Mouse (Mus musculus) CD8-positive naive resting alpha-beta T cell, adult 2 months (primary cell): Measurements from ENCODE around the gene Bad.

Experiments used
- DNase-seq, 2 experiments: peaks; one replicate each; pipeline ENCODE4 v3.0.0; 2022; ENCODE audit warnings: low read depth in 2 of 2, low spot score in 2 of 2

Bad gene

GRCm38 (mm10) chr19:6914540-6914939 lies 27.1 kb upstream of the Bad start:
- DNase-seq: no peak

DNA sequence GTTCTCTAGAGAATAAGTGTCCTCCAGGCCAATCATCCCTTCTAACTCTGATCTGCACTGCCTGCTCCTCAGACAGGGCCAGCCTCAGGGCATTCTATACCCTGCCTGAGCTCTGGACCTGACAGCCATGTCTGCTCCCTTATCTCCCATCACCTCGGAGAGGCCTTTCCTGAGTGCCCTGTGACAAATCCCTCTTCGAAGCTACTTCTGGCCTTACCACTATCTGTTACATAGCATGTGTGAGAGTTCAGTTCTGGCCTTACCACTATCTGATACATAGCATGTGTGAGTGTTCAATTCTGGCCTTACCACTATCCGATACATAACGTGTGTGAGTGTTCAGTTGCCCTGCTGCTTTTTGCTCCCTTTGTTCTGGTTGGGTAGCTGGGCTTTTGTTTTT lies 26.4 kb upstream of the Bad start:
- DNase-seq: no peak

- DNase-seq: no peak
Observed at GRCm38 (mm10) chr19:6916496-6916895, 25.2 kb upstream of the Bad start.

- DNase-seq: no peak
Observed at GRCm38 (mm10) chr19:6918321-6918720, 23.3 kb upstream of the Bad start.

- DNase-seq: no peak
Observed at GRCm38 (mm10) chr19:6919431-6919830, 22.2 kb upstream of the Bad start.

DNA sequence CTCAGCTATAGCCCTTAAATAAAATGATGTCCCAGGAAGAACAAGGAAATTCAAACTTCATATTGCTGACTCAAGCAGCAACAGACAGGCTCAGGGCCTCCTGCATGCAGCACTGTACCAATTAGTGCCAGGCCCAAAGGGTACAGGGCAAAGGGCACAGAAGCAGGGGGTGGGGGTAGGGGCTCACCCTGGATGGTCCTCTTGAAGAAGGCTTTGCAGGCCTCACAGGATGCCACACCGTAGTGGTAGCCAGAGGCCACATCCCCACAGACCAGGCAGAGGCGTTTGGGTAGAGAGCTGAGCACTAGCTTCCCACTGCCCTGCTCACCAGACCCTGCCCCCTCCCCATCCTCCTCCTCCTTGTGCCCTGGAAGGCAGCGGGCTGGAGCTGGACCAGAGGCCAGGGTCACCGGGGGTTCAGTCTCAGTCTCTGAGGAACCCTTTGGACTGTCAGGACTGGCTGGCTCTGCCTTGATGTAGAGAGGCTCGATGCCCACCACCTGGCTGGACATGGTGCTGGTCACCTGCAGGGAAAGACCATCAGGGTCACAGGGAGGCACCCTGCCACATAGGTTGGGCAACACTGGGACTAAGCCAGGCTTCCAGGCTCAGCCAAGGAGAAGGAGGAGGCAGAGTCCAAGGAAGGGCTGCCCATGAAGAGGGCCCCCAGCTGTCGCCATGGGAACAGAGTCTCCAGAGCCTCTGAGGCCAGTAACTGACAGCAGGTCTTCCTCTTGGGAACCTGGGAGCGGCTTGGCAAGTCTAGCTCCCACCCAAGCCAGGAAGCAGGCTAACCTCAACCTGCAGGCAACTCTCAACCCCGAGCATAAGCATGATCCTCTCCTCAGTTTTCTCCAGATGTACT lies 21.6 kb upstream of the Bad start:
- no peak for DNase-seq

DNA sequence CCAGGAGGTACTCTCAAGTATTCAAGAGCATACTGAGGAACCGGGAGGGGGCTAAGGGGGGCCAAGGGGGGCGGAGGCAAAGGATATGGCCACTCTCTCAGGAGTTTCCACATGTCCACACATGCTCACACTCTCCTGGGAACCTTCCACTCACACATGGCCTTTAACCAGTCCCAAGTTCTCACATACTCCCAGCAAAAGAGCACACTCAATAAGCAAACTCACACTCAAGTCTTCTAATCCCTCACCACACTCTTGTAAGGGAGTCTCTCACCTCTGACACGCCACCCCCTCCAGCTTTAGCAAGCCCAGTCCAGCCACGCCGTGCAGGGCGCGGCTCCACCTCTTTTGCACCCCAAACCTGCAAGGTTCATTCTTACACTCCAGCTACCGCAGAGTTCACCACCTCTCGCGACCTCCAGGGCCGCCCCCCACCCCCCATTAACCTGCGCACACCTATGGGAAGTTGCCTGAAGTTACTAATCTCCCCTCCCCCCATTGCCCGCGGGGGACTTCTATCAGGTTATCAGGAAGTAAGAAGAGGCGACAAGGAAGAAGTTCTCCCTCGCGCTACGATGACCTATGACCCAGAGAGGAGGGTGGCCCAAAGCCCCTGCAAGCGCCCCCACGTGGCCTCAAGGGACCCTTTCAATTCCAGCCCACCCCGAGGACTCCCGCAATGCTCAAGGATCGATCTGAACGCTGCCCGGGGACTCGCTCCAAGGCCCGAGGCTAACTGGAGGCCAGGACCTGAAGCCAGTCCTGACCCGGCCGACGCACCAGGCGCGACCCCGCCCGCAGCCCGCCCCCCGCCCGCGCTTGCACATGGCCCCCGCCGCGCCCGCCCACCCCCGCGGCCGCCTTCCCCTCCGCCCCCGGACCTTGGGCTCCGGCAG lies 20.7 kb upstream of the Bad start:
- peak in 1 of 2 experiments; percentile 32 for DNase-seq

GRCm38 (mm10) chr19:6921647-6922567 lies 19.8 kb upstream of the Bad start, which contains the start of gene Esrra:
Gene Esrra (minus strand): TSS chr19:6921813.
- peak; percentile 100 for DNase-seq

DNA sequence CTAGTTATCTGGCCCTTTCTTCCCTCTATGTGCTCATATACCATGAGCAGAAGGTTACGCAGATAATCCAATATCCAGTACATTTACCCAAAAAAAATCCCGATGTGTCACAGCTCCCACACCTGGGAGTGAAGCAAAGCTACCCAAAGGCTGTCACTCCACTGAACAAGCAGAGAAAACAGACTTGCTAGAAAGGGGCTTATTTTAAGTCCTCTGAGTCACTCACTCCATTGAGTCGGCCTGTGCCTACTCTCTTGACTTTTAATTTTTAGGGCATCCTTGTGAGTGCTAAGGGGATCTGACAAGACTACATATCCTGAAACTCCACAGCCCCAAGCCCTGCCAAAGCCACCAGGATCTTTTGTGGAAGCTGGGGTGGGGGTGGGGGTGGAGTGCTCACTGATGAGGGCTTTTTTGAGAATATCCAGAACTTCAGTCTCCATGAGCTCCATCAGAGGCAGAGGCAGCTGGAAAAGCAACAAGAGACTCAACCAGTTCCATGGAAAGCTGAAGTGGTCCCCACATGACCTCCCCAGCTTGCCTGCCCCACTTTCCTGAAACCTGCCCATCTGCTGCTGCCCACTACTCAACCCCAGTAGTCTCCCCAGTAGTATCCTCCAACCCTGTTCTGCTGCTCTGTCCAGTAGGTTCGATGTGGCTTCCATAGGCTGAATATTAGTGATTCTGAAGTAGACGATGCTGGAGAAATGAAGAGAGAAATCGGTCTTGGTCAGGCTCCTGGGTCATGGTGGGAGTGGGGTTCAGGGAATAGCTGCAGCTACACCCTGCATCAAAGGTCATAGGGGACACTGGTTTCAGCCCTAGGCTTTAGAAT lies 18.5 kb upstream of the Bad start:
- no peak for DNase-seq

GRCm38 (mm10) chr19:6924461-6925306 lies 17.0 kb upstream of the Bad start:
- peak; percentile 77 to 89 for DNase-seq

DNA sequence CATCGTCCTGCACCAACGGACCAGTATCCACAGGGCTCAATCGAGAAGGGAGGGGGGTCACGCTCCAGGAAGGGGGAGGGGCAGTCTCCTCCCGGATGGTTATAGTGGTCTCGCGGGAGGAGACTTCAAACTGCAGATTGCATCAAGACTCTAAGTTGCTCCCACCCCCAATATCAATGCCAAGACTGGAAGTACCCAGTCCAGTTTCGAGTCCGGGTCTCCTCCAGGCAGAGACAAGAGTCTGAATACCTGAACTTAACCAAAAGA lies 16.4 kb upstream of the Bad start, which contains the start of gene Catsperz:
Gene Catsperz (minus strand): TSS at position 74 of the 267 bp plus-strand sequence.
- DNase-seq: no peak

GRCm38 (mm10) chr19:6925611-6926329 lies 15.9 kb upstream of the Bad start:
- DNase-seq: no peak

- DNase-seq: no peak
Observed at GRCm38 (mm10) chr19:6926559-6927255, 15.0 kb upstream of the Bad start.

DNA sequence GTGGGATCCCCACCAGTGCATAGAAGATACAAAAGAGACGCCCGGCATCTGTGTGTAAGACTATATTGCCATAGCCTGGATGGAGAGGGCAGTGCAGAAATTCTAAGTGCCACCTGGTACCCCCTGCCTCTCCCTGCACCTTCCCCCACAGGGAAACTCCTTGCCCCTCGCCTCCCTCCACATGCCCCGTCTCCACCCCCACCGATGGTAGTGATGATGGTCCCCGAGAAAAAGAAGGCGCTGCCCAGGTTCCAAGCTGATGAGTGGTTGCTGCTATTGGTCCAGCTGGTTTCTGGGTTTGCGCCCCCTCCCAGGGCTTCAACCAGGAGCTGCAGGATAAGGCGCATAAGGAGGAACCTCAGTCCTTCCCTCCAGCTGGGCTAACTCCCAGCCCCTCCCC lies 13.6 kb upstream of the Bad start:
- DNase-seq: no peak

DNA sequence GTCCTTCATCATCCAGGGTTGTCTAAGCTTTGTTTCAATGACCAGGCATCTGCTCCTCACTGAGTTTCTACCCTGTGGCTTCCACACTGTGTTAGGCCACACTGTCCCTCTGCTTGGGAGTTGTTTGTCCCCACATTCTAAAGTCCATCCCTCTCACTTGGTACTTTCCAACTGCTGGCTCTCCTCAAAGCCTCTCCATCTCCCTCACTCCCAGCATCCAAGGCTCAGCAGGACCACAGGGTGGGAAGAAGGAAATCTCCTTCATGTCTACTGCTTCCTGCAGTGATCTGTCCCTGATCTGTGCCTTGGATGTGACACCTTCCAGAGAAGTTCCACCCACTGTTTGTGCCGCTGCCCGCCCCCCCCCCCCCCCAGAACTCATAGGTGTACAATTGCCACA lies 10.7 kb upstream of the Bad start:
- DNase-seq: no peak

GRCm38 (mm10) chr19:6932018-6932417 lies 9.6 kb upstream of the Bad start:
- no peak for DNase-seq

DNA sequence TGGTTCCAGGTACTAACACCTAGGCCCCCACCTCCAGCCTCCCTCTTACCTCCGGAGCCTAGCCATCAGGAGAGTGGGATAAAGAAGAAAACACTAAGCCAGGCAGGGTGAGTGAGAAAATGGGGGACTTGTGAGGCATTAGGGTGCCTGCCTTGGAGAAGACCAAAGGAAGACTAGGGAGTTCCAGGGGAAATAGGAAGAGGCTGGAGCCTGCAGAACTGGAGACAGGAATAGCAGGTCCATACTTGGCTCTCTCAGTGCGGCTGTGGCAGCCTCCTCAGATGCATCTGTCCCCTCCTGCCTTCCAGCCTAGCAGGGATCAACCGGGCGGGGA lies 8.6 kb upstream of the Bad start:
- no peak for DNase-seq
